In genomic region chr11:5444599-5445451, GRCm38 (mm10) we compare ENCODE assay signal across 7 mouse cellular contexts. TPM values are rescaled to one million over a fixed set of nuclear protein-coding genes. Genes with fewer than 3 reads are reported as not detected.
DNase-seq lines count a peak whose midpoint lies in the region; ATAC-seq and TF ChIP-seq lines count a peak whose summit lies in the region.

Gene Znrf3, minus strand, starts transcription at chr11:5444847.

- no peaks in the 10 kb centered on the region for H3K36me3 ChIP-seq in embryonic facial prominence, embryonic 12.5 days
- no peaks in the 10 kb centered on the region; the same call in 1 of the 2 replicates for H3K36me3 ChIP-seq in heart, adult 2 months (ENCODE audit: control insufficient read depth, insufficient read depth, low read length)
- no peaks in the 10 kb centered on the region for H3K36me3 ChIP-seq in limb, embryonic 13.5 days
- H3K36me3 ChIP-seq in midbrain, embryonic 16.5 days (ENCODE audit: control insufficient read depth, insufficient read depth, low read length), result no peaks in the 10 kb centered on the region

- H3K4me3 ChIP-seq in embryonic facial prominence, embryonic 12.5 days, result peak within 1 kb of the TSS; percentile 91
- peak within 1 kb of the TSS; percentile 69 for H3K4me3 ChIP-seq in heart, adult 2 months
- H3K4me3 ChIP-seq in limb, embryonic 13.5 days, result peak within 1 kb of the TSS; percentile 87
- H3K4me3 ChIP-seq in midbrain, embryonic 16.5 days (ENCODE audit: low read depth, low read length), result peak within 1 kb of the TSS; percentile 83

- under 1% methylated on average over 75 of the region's 106 CpGs for WGBS in embryonic facial prominence, embryonic 12.5 days
- 6% methylated on average over 80 of the region's 106 CpGs for WGBS in heart, adult 2 months
- under 1% methylated on average over 73 of the region's 106 CpGs for WGBS in limb, embryonic 13.5 days
- WGBS in midbrain, embryonic 16.5 days, result under 1% methylated on average over 44 of the region's 106 CpGs

- DNase-seq in adrenal gland, postnatal 25 days, result peak; percentile 96
- DNase-seq in heart, adult 2 months, result peak; percentile 92 to 97
- DNase-seq in kidney, adult 8-10 months, result peak; percentile 87 to 94
- peak; percentile 97 to 98 for DNase-seq in spleen, postnatal 10 days (ENCODE audit: low spot score in 2 of 2)

- no peaks in the 10 kb centered on the region for H3K27me3 ChIP-seq in embryonic facial prominence, embryonic 12.5 days
- no peaks in the 10 kb centered on the region for H3K27me3 ChIP-seq in heart, adult 2 months (ENCODE audit: control insufficient read depth, insufficient read depth, low read length)
- H3K27me3 ChIP-seq in limb, embryonic 13.5 days, result no peaks in the 10 kb centered on the region
- no peaks in the 10 kb centered on the region for H3K27me3 ChIP-seq in midbrain, embryonic 16.5 days (ENCODE audit: control insufficient read depth, insufficient read depth, low read depth, low read length)

- ATAC-seq in embryonic facial prominence, embryonic 12.5 days (ENCODE audit: insufficient number of reproducible peaks, insufficient read depth, low FRiP score, low TSS enrichment), result peak; percentile 82
- peak; percentile 93 for ATAC-seq in limb, embryonic 13.5 days (ENCODE audit: low FRiP score, low read depth)
- ATAC-seq in midbrain, embryonic 16.5 days, result peak; percentile 81

- peak within 1 kb of the TSS; percentile 70; the same call in 1 of the 2 replicates for H3K27ac ChIP-seq in embryonic facial prominence, embryonic 12.5 days
- peak within 1 kb of the TSS; percentile 78 for H3K27ac ChIP-seq in heart, adult 2 months
- peak within 1 kb of the TSS; percentile 76 for H3K27ac ChIP-seq in limb, embryonic 13.5 days
- H3K27ac ChIP-seq in midbrain, embryonic 16.5 days (ENCODE audit: low read length), result peak within 1 kb of the TSS; percentile 64

- peak; percentile 83 for TF ChIP-seq POLR2A in heart, adult 2 months (IDR thresholded peaks at IDR 0.05; ENCODE audit: insufficient read depth, low read depth, low read length)

- 0 out of 2 replicates have a peak, but pooled peaks have one; percentile 2 for TF ChIP-seq CTCF in heart, adult 2 months (IDR thresholded peaks at IDR 0.05)

- no peaks in the 10 kb centered on the region for H3K79me2 ChIP-seq in heart, adult 2 months (replicated peaks; ENCODE audit: control insufficient read depth, insufficient read depth, low read length)

- no peak for TF ChIP-seq EP300 in heart, adult 2 months (IDR thresholded peaks at IDR 0.05; ENCODE audit: insufficient read depth, low read depth, low read length)

- H3K4me2 ChIP-seq in embryonic facial prominence, embryonic 12.5 days (replicated peaks), result peak within 1 kb of the TSS; percentile 97
- peak within 1 kb of the TSS; percentile 80 for H3K4me2 ChIP-seq in limb, embryonic 13.5 days (replicated peaks)
- H3K4me2 ChIP-seq in midbrain, embryonic 16.5 days (ENCODE audit: low read length), result peak within 1 kb of the TSS; percentile 96

- H3K9me3 ChIP-seq in embryonic facial prominence, embryonic 12.5 days, result no peaks in the 10 kb centered on the region
- H3K9me3 ChIP-seq in limb, embryonic 13.5 days, result no peaks in the 10 kb centered on the region
- H3K9me3 ChIP-seq in midbrain, embryonic 16.5 days (replicated peaks; ENCODE audit: control insufficient read depth, low read length, poor library complexity, severe bottlenecking), result no peaks in the 10 kb centered on the region

- intact Hi-C loops in heart, adult 2 months (cut with DNase I), result no loop called here

- H3K4me1 ChIP-seq in embryonic facial prominence, embryonic 12.5 days, result peaks cover 22% of the 10 kb centered on the region
- H3K4me1 ChIP-seq in heart, adult 2 months (ENCODE audit: control insufficient read depth, insufficient read depth, low read length), result peaks cover 1% of the 10 kb centered on the region; the same call in 1 of the 2 replicates
- H3K4me1 ChIP-seq in limb, embryonic 13.5 days, result peaks cover 29% of the 10 kb centered on the region
- peaks cover 20% of the 10 kb centered on the region for H3K4me1 ChIP-seq in midbrain, embryonic 16.5 days (ENCODE audit: control insufficient read depth, insufficient read depth, low read length)

- H3K9ac ChIP-seq in embryonic facial prominence, embryonic 12.5 days, result peak within 1 kb of the TSS; percentile 88
- peak within 1 kb of the TSS; percentile 91 for H3K9ac ChIP-seq in heart, adult 2 months (ENCODE audit: low read depth, low read length)
- peak within 1 kb of the TSS; percentile 87 for H3K9ac ChIP-seq in limb, embryonic 13.5 days
- H3K9ac ChIP-seq in midbrain, embryonic 16.5 days (ENCODE audit: low read depth, low read length), result peak within 1 kb of the TSS; percentile 78

RNA-seq across cellular contexts. Expression of gene Znrf3, which starts in this region (rescaled TPM):
- 25.6 and 43.2 TPM in 2 replicates for total RNA-seq in adrenal gland, postnatal 25 days (2021)
- 11.4 and 12.2 TPM in 2 replicates for polyA plus RNA-seq in embryonic facial prominence, embryonic 12.5 days (2016; fragmentation: Nextera tagmentation; extraction: Ambion mirVana)
- 1 to 10 TPM; 7.3 TPM for total RNA-seq in heart, adult 2 months (2021)
- 2.9 and 4.4 TPM in 2 replicates for polyA plus RNA-seq in heart, adult 2 months (2012; rRNA removed)
- polyA plus RNA-seq in limb, embryonic 13.5 days (2015; fragmentation: Nextera tagmentation; extraction: Ambion mirVana), result 14.8 and 16.0 TPM in 2 replicates
- 7.7 and 9.0 TPM in 2 replicates for polyA plus RNA-seq in midbrain, embryonic 16.5 days (2015; fragmentation: Nextera tagmentation; extraction: Ambion mirVana)

Comparison
In these comparisons a context has a peak if more than half of its experiments do, and no peak if none do; other contexts are left out.
1. Peak in every context shown above with its lines: DNase-seq, ATAC-seq, H3K4me3 ChIP-seq and H3K27ac ChIP-seq.